Mouse (Mus musculus) thymus, adult 2 months (tissue): ENCODE results near the gene Gm21983.

Experiments used
- CTCF ChIP-seq: fragments of 200-500 bp; IDR thresholded peaks from 2 replicates; pipeline ENCODE4 v1.5.1; 2012; ENCODE audit warnings: mild to moderate bottlenecking, control low read depth, low read length, moderate library complexity, borderline replicate concordance; ENCODE audit not compliant: control insufficient read depth, poor library complexity, insufficient read depth; ENCODE audit errors: extremely low read depth
- POLR2A ChIP-seq: fragments of 200-500 bp; IDR thresholded peaks from 2 replicates; pipeline ENCODE4 v1.6.1; 2012; ENCODE audit warnings: mild to moderate bottlenecking, low read length, control low read depth, moderate library complexity; ENCODE audit not compliant: control insufficient read depth, poor library complexity, insufficient read depth; ENCODE audit errors: extremely low read depth

DNA sequence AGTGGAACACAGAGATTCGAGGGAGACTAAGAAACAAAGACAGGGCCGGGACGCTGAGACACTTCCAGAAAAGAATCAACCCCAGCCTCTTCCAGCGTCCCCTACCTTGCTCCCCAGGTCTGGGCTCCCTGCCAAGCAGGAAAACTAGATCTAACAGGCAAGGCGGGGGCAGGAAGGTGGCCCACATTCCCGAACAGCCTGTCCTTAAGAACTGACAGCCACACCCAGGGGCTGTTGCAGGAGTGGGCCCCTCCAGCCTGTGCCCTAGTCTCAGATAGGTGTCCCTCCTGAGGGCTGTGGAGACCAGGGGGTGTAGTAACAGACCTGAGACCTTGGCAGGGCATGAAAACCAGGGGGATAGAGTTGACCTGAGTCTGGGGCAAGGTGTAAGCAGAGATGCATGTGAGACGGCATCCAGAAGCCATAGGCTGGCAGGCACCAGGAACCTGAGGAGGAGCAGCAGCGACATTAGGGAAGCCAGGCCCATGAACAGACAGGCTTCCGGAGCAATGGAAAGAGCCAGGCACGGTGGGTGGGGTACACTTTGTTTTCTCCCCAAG is 27.6 kb downstream of the Gm21983 start, which contains the start of gene Cyp2t4:
- TF ChIP-seq CTCF (no peak), POLR2A (no peak)
